Mouse (Mus musculus): Measurements from ENCODE around the gene Chrnb4.

Chrnb4 gene

DNA sequence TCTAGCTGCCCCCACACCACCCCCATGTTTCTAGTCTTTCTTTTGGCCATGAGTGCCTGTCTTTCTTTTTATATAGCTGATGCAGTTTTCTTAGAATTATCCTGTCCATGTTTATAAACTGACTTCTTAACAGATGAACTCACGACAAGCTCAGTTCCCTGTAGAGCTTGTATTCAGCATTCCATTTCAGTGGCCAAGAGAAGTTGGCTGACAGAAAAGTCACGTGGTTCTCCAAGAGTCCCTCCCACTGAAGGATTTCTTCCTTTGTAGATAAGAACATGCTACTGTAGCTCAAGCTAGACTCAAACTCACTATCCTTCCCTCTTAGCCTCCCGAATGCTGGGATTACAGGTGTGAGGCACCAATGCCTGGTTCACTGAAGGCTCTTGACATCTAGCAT, 31.7 kb downstream of the Chrnb4 start:
- DNase-seq, result no peak

DNA sequence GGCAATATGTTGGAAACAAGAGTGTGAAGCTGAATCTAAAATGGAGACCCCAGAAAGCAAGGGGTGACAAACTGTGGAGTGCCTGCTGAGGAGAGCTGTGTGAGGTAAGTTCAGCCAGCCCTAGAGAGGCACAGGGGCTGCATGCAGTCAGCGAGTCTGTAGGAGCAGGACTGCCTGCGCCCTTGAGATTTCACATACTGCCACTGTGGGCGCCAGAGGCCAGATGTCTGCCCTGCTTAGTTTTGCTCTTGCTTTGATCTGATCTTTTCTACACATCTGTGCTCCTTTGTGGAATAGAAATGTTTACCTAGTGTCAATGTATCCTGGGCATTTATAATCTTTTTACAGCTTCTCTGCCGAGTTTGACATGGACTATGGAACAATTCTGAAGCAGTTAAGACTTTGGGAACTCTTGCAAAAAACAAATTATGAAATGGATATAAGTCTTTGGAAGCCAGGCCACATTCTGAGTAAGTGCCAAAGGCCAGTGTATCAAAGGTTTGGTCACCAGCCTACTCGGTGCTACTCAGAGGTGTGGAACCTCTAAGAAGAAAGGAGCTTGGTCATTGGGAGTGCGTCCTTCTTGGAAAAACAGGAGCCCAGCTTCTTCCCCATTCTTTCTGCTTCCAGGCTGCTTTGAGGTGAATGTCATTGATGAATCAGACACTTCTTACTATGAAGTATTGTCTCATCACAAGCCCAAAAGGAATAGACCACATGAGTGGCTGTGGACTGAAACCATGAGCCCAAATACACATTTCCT, 37.8 kb downstream of the Chrnb4 start:
- no peak for DNase-seq

DNA sequence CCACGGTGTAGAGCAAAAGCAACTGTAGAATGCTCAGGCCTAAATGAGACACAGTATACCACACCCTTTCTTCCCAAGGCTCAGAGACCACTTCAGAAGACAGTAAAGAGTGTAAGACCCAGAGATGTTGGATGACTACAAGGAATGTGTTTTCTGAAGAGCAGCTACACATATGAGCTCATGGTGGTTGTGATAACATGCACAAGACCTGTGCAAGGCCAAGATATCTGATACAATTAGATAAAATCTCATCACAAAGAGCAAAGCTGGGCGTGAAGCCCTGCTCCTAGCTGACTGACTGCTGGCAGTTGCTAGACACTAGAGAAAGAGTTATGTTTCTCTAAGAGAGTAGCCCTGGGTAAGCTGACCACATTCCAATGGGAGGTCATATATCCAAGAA, 38.9 kb downstream of the Chrnb4 start:
- DNase-seq, result no peak

DNA sequence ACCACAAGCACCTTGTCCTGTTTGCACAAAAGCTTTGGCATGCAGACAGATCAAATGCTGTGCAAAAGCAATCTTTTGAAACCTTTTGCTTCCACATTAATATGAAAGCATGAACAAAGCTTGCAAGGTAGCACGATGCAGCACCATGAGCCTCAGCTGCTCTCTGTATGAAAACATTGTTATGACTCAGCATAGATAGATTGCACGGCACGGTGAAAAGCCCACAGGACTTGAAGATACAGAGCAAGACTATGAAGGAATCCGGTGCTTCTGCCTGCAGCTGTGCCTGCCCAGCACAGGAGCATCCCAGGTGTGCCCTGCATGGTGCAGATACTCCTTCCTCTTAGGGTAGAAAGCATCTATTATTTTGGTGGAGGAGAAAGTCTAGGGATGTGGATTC, 45.0 kb downstream of the Chrnb4 start:
- DNase-seq, result no peak

DNA sequence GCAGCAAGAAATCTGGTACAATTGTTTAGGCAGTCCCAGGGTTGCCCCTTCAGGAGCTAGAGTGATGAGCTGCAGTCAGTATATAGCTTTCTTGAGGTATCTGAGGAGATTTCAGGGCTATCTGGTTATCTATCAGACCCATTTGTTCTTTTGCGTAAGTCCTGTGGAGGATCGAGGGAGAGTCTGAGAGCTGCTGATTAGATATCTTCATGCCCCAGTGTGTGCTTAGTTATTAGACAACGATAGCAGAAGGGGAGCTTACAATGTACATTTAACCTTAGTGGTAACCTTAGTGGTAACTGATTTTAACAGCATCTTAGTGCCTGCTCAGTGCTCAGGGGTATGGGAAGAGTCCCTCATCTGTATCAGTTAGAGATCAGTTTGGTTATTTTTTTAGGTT, 52.9 kb downstream of the Chrnb4 start:
- DNase-seq, result no peak

DNA sequence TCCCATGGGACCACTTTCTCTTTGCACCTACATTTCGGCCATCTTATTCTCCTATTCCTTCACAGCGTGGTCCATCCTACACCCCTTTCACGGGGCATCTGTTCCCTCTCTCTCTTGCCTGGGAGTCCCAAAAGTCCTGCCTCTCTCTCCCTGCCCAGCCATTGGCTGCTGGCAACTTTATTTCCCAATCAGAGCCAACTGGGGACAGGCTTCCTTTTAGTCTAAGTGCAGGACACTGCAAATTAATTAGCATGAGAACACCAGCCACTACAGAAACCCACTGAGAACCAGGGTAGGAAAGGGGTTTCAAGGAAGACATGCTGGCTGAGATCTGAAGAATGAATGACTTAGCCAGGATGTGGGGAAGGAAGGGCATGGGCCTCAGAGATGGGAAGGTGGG, 54.2 kb downstream of the Chrnb4 start:
- DNase-seq, result no peak

DNA sequence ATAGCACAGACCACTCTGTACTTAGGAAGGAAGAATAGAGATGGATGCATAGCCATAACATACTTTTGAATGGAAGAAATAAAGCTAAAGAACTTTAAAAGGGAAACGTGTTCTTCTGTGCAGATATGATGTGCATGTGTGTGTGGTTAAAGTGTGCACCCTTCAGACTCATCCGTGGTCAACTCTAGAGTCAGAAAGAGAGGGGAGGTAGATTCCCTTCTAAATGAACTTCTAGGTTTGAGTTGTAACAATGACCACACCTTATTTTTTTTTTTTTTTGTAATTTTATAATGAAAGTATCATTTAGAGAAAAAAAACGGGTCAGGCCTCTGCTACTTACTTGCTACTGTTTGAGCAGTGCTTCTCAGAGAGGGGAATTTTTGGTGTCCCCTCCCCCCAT, 58.2 kb downstream of the Chrnb4 start:
- DNase-seq, result no peak

DNA sequence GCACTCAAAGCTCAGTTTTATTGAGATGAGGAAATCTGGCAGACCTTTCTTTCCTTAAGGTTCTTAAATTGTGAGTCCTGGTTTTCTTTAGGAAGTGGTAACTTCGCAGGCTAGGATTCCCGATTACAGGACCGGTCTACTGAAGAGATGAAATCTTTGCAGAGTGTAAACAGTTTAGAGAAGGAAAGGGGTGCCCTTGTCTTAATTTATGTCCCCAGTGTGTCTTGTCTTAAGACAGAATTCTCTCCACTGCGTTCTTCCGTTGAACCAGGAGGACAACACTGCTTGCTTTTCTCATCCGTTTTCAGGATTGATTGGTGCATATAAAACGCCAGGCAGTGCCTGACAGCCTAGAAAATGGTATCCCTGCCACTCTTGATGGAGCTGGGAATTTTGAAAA, 66.2 kb downstream of the Chrnb4 start:
- DNase-seq, result no peak

DNA sequence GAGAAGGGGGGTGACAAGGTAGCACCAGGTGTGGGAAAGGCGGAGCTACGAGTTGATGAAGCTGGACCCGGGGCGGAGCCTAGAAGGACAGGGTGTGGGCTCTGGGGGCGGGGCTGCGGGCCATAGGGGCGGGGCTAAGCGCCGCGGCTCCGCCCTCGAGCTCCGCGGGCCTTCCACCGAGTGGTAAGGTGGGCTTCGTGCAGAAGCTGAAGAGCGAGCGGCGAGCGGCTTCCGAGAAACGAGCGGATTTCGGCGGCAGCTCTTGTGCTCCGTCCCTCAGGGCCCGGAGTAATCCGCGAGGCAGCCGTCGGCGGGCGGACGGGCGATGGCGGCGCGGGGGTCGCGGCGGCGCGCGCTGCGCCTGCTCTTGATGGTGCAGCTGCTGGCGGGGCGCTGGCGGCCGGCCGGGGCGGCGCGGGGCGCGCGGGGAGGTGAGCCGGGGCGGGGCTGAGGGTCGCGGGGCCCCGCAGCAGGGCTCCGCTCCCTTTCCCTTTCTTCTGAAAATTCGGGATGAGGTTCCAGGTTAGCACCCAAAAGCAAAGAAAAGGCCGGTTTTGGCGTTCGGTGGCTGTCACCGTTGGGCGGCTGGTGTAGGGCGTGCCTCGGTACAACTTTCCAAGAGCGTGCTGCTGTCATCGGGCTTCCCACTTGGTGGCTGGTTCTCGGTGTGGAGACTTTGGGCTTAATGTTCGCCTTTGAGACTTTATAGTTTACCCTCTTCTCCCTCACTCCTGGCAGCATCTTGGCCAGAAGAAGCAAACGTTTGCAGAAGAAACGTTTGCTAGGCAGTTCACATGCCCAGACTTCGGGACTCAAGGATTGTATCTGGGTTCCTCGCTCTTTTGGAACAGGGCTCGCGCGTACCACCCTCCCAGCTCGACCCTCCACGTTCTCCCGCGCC, 67.0 kb downstream of the Chrnb4 start:
- DNase-seq, result peak; percentile 25 to 36

DNA sequence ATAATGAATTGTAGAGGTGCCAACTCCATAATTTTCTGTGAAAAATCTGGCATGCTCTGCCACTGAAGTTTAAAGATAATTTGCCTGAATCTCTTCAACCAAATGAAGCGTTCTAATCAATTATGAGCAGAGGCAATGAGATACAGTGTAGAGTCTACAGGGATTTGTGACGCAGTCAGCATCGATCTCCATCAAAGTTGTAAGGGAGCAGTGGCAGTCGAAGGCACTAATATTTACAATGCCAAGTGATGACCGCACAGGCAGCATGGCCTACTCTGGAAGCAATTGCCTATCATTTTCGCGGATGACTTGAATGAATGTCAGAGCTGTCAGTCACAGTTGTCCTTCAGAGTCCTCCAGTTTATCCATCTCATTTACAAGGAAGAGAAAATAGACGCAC, 67.9 kb downstream of the Chrnb4 start, which contains the start of gene Chrna5:
Gene Chrna5 (plus strand): TSS at position 207 of the 400 bp plus-strand sequence.
- no peak for DNase-seq

Data from thymus, postnatal 36 days (tissue).